Mouse (Mus musculus) forebrain, embryonic 15.5 days (tissue): ENCODE measurements around the gene Prr19. TPM values are rescaled to one million over a fixed set of nuclear protein-coding genes. Genes with fewer than 3 reads are reported as not detected.

Experiments
- polyA plus RNA-seq: library from polyadenylated mRNA; unstranded; fragments of >200 nt; fragmentation: Nextera tagmentation; extraction: Ambion mirVana; gene quantifications from 2 replicates; pipeline ENCODE4 v1.2.1, GENCODE M21; 2015

The Prr19 gene
- polyA plus RNA-seq, 1 experiment from 2014 or later = 2.1 TPM

Other genes starting within 250 kb of the Prr19 start
- 15.9 and 17.1 TPM in 2 replicates for gene Grik5, start 229.1 kb upstream of the Prr19 start, polyA plus RNA-seq
- 35.8 and 40.8 TPM in 2 replicates for gene Zfp574, start 228.8 kb upstream of the Prr19 start, polyA plus RNA-seq
- 17.4 and 17.5 TPM in 2 replicates for gene Pou2f2, start 121.7 kb upstream of the Prr19 start, polyA plus RNA-seq
- gene Dedd2, start 80.8 kb upstream of the Prr19 start, polyA plus RNA-seq = 17.7 and 18.0 TPM in 2 replicates
- 1.9 and 2.0 TPM in 2 replicates for gene Zfp526, start 80.0 kb upstream of the Prr19 start, polyA plus RNA-seq
- gene Gsk3a, start 63.6 kb upstream of the Prr19 start, polyA plus RNA-seq = 16.2 and 17.4 TPM in 2 replicates
- 4.8 and 5.5 TPM in 2 replicates for gene Erf, start 50.6 kb upstream of the Prr19 start, polyA plus RNA-seq
- gene Cic, start 33.7 kb upstream of the Prr19 start, polyA plus RNA-seq = 53.2 and 54.4 TPM in 2 replicates
- gene Pafah1b3, start 3.4 kb upstream of the Prr19 start, polyA plus RNA-seq = 521 and 550 TPM in 2 replicates
- 30.9 and 32.3 TPM in 2 replicates for gene Tmem145, start 4.7 kb downstream of the Prr19 start, polyA plus RNA-seq
- gene Megf8, start 15.8 kb downstream of the Prr19 start, polyA plus RNA-seq = 22.3 and 23.3 TPM in 2 replicates
- not detected in 2 replicates for gene Cnfn, start 68.3 kb downstream of the Prr19 start, polyA plus RNA-seq
- 15.4 and 16.1 TPM in 2 replicates for gene Lipe, start 97.3 kb downstream of the Prr19 start, polyA plus RNA-seq
- gene Cxcl17, start 111.5 kb downstream of the Prr19 start, polyA plus RNA-seq = 0.39 and 0.60 TPM in 2 replicates
- 0.55 and 0.92 TPM in 2 replicates for gene Ceacam1, start 176.2 kb downstream of the Prr19 start, polyA plus RNA-seq
- 0.10 and 0.23 TPM in 2 replicates for gene Ceacam2, start 238.4 kb downstream of the Prr19 start, polyA plus RNA-seq